Mouse (Mus musculus) stomach, postnatal 0 days (tissue): Measurements from ENCODE around the gene Znrd1as.

ENCODE experiments used
- CTCF ChIP-seq: IDR thresholded peaks from 2 replicates; pipeline ENCODE4 v1.5.1; 2016; ENCODE audit warnings: antibody characterized with exemption, low read depth, mild to moderate bottlenecking, moderate library complexity
- EP300 ChIP-seq: optimal IDR thresholded peaks from 2 replicates; pipeline ENCODE3; 2016; ENCODE audit warnings: antibody characterized with exemption

GRCm38 (mm10) chr17:36938056-36938455 lies 20.3 kb upstream of the Znrd1as start:
- TF ChIP-seq CTCF (no peak), EP300 (no peak)
